Mouse (Mus musculus) lung, embryonic 15.5 days (tissue): ENCODE data around the gene Trak1. TPM values are rescaled to one million over a fixed set of nuclear protein-coding genes. Genes with fewer than 3 reads are reported as not detected.
A peak's percentile ranks its signal among the peaks of the same experiment; 100 is the strongest.

Source experiments
- ATAC-seq: fragments of 200-750 bp; cut with Nextera tagmentation; 2 replicates; pipeline ENCODE4 v1.8.0; 2017; ENCODE audit warnings: moderate number of reproducible peaks, borderline replicate concordance; ENCODE audit not compliant: low FRiP score, low TSS enrichment; ENCODE audit errors: extremely low read depth
- H3K27ac ChIP-seq: fragments of 300-500 bp; sonication (generic); 2 replicates; pipeline ENCODE4 v1.5.1; 2015; ENCODE audit warnings: moderate library complexity, mild to moderate bottlenecking, inconsistent platforms
- H3K27me3 ChIP-seq: fragments of 300-500 bp; sonication (generic); 2 replicates; pipeline ENCODE4 v1.6.1; 2015; ENCODE audit warnings: inconsistent platforms
- H3K36me3 ChIP-seq: fragments of 300-500 bp; sonication (generic); 2 replicates; pipeline ENCODE4 v1.6.1; 2015; ENCODE audit warnings: inconsistent platforms
- H3K4me1 ChIP-seq: fragments of 300-500 bp; sonication (generic); 2 replicates; pipeline ENCODE4 v1.6.1; 2015; ENCODE audit warnings: inconsistent platforms
- H3K4me2 ChIP-seq: fragments of 300-500 bp; sonication (generic); 2 replicates; pipeline ENCODE4 v1.6.1; 2015; ENCODE audit warnings: inconsistent platforms, mild to moderate bottlenecking, moderate library complexity
- H3K4me3 ChIP-seq: fragments of 300-500 bp; sonication (generic); 2 replicates; pipeline ENCODE4 v1.5.1; 2015; ENCODE audit warnings: mild to moderate bottlenecking, inconsistent platforms
- H3K9ac ChIP-seq: fragments of 300-500 bp; sonication (generic); 2 replicates; pipeline ENCODE4 v1.6.1; 2015; ENCODE audit warnings: inconsistent platforms
- H3K9me3 ChIP-seq: fragments of 300-500 bp; sonication (generic); 2 replicates; pipeline ENCODE4 v1.6.1; 2016; ENCODE audit warnings: inconsistent platforms
- WGBS: fragments of 180-500 bp; shearing (Covaris S2); methylation state at CpG from one replicate; pipeline ENCODE4 v1.1.7; 2015; 5-methylcytosine and 5-hydroxymethylcytosine counted together
- polyA plus RNA-seq: library from polyadenylated mRNA; unstranded; fragments of >200 nt; fragmentation: Nextera tagmentation; extraction: Ambion mirVana; gene quantifications from 2 replicates; pipeline ENCODE4 v1.2.1, GENCODE M21; 2015

The Trak1 gene
- polyA plus RNA-seq, 1 experiment from 2014 or later, result 25.3 TPM

GRCm38 (mm10) chr9:121277118-121278060 is 19.9 kb upstream of the Trak1 start, which contains the start of gene Ulk4:
Gene Ulk4 (minus strand): TSS chr9:121277197.
- H3K27ac ChIP-seq, result peak within 1 kb of the TSS; percentile 69
- H3K4me3 ChIP-seq, result peak within 1 kb of the TSS; percentile 61
- H3K36me3 ChIP-seq, result no peaks in the 10 kb centered on the region
- peak within 1 kb of the TSS; percentile 81 for H3K4me2 ChIP-seq
- H3K4me1 ChIP-seq, result peaks cover 15% of the 10 kb centered on the region; the same call in 1 of the 2 replicates
- no peaks in the 10 kb centered on the region for H3K27me3 ChIP-seq
- peak; percentile 96 for ATAC-seq
- peak within 1 kb of the TSS; percentile 51 for H3K9ac ChIP-seq
- WGBS, result under 1% methylated on average over 59 of the region's 59 CpGs
- H3K9me3 ChIP-seq, result no peaks in the 10 kb centered on the region

GRCm38 (mm10) chr9:121279216-121279615 is 18.1 kb upstream of the Trak1 start:
- H3K27me3 ChIP-seq, result no peaks in the 10 kb centered on the region
- H3K4me3 ChIP-seq, result no peak overlapping the region
- H3K4me1 ChIP-seq, result peaks cover 15% of the 10 kb centered on the region; the same call in 1 of the 2 replicates
- no peaks in the 10 kb centered on the region for H3K9me3 ChIP-seq
- H3K36me3 ChIP-seq, result no peaks in the 10 kb centered on the region
- no peak for ATAC-seq
- no peak overlapping the region for H3K9ac ChIP-seq
- WGBS, result 83% methylated on average over 5 of the region's 5 CpGs
- H3K4me2 ChIP-seq, result no peak overlapping the region
- no peak overlapping the region for H3K27ac ChIP-seq

- no peak overlapping the region for H3K4me2 ChIP-seq
- ATAC-seq, result no peak
- H3K9ac ChIP-seq, result no peak overlapping the region
- no peaks in the 10 kb centered on the region for H3K9me3 ChIP-seq
- H3K27ac ChIP-seq, result no peak overlapping the region
- H3K4me1 ChIP-seq, result peaks cover 9% of the 10 kb centered on the region
- H3K36me3 ChIP-seq, result no peaks in the 10 kb centered on the region
- H3K27me3 ChIP-seq, result no peaks in the 10 kb centered on the region
- H3K4me3 ChIP-seq, result no peak overlapping the region
- WGBS, result 78% methylated on average over 6 of the region's 6 CpGs
Measured at GRCm38 (mm10) chr9:121281891-121282290, 15.4 kb upstream of the Trak1 start.

GRCm38 (mm10) chr9:121283620-121284185 is 13.6 kb upstream of the Trak1 start:
- H3K4me1 ChIP-seq, result peaks cover 3% of the 10 kb centered on the region; the same call in 1 of the 2 replicates
- no peaks in the 10 kb centered on the region for H3K36me3 ChIP-seq
- 95% methylated on average over 6 of the region's 6 CpGs for whole genome bisulfite sequencing
- H3K4me2 ChIP-seq, result no peak overlapping the region
- no peaks in the 10 kb centered on the region for H3K27me3 ChIP-seq
- no peak for ATAC-seq
- H3K4me3 ChIP-seq, result no peak overlapping the region
- H3K9me3 ChIP-seq, result no peaks in the 10 kb centered on the region
- no peak overlapping the region for H3K27ac ChIP-seq
- H3K9ac ChIP-seq, result no peak overlapping the region

GRCm38 (mm10) chr9:121284422-121284821 is 12.9 kb upstream of the Trak1 start:
- H3K9me3 ChIP-seq, result no peaks in the 10 kb centered on the region
- H3K4me1 ChIP-seq, result peaks cover 3% of the 10 kb centered on the region; the same call in 1 of the 2 replicates
- no peak for ATAC-seq
- H3K4me3 ChIP-seq, result no peak overlapping the region
- no peak overlapping the region for H3K27ac ChIP-seq
- H3K27me3 ChIP-seq, result no peaks in the 10 kb centered on the region
- no peak overlapping the region for H3K9ac ChIP-seq
- no peak overlapping the region for H3K4me2 ChIP-seq
- 86% methylated on average over 3 of the region's 3 CpGs for WGBS
- H3K36me3 ChIP-seq, result no peaks in the 10 kb centered on the region

GRCm38 (mm10) chr9:121285341-121286324 is 11.7 kb upstream of the Trak1 start:
- H3K36me3 ChIP-seq, result no peaks in the 10 kb centered on the region
- H3K4me3 ChIP-seq, result peak overlapping the region; percentile 47
- peak overlapping the region; percentile 26 for H3K9ac ChIP-seq
- peak overlapping the region; percentile 27; the same call in 1 of the 2 replicates for H3K27ac ChIP-seq
- 17% methylated on average over 29 of the region's 29 CpGs for WGBS
- ATAC-seq, result peak; percentile 91
- H3K4me1 ChIP-seq, result peaks cover 3% of the 10 kb centered on the region; the same call in 1 of the 2 replicates
- H3K4me2 ChIP-seq, result peak overlapping the region; percentile 55
- H3K27me3 ChIP-seq, result no peaks in the 10 kb centered on the region
- no peaks in the 10 kb centered on the region for H3K9me3 ChIP-seq

- H3K9me3 ChIP-seq, result no peaks in the 10 kb centered on the region
- no peaks in the 10 kb centered on the region for H3K36me3 ChIP-seq
- peak; percentile 20; the same call in 1 of the 2 replicates for ATAC-seq
- H3K27me3 ChIP-seq, result no peaks in the 10 kb centered on the region
- peak overlapping the region; percentile 26; the same call in 1 of the 2 replicates for H3K9ac ChIP-seq
- peak overlapping the region; percentile 55 for H3K4me2 ChIP-seq
- no peak overlapping the region for H3K27ac ChIP-seq
- WGBS, result 80% methylated on average over 3 of the region's 3 CpGs
- H3K4me3 ChIP-seq, result peak overlapping the region; percentile 47
- peaks cover 3% of the 10 kb centered on the region; the same call in 1 of the 2 replicates for H3K4me1 ChIP-seq
Measured at GRCm38 (mm10) chr9:121286325-121286901, 10.9 kb upstream of the Trak1 start.

GRCm38 (mm10) chr9:121291275-121291674 is 6.0 kb upstream of the Trak1 start:
- H3K4me3 ChIP-seq, result no peak overlapping the region
- ATAC-seq, result no peak
- H3K4me1 ChIP-seq, result no peaks in the 10 kb centered on the region
- no peaks in the 10 kb centered on the region for H3K36me3 ChIP-seq
- 80% methylated on average over 2 of the region's 2 CpGs for WGBS
- H3K4me2 ChIP-seq, result no peak overlapping the region
- H3K9ac ChIP-seq, result no peak overlapping the region
- no peaks in the 10 kb centered on the region for H3K27me3 ChIP-seq
- no peaks in the 10 kb centered on the region for H3K9me3 ChIP-seq
- no peak overlapping the region for H3K27ac ChIP-seq

GRCm38 (mm10) chr9:121293187-121293586 is 4.1 kb upstream of the Trak1 start:
- H3K9me3 ChIP-seq, result no peaks in the 10 kb centered on the region
- H3K4me3 ChIP-seq, result no peak overlapping the region
- H3K27me3 ChIP-seq, result 0 out of 2 replicates have a peak, but pooled peaks cover 4% of the 10 kb centered on the region
- 69% methylated on average over 7 of the region's 7 CpGs for WGBS
- H3K27ac ChIP-seq, result no peak overlapping the region
- H3K4me1 ChIP-seq, result peaks cover 6% of the 10 kb centered on the region
- no peak for ATAC-seq
- H3K9ac ChIP-seq, result no peak overlapping the region
- no peaks in the 10 kb centered on the region for H3K36me3 ChIP-seq
- no peak overlapping the region for H3K4me2 ChIP-seq

- Histone ChIP-seq H3K27ac (no peak overlapping the region), H3K9me3 (no peaks in the 10 kb centered on the region), H3K4me3 (no peak overlapping the region), H3K36me3 (no peaks in the 10 kb centered on the region), H3K4me2 (no peak overlapping the region), H3K9ac (no peak overlapping the region), H3K27me3 (0 out of 2 replicates have a peak, but pooled peaks cover 4% of the 10 kb centered on the region), H3K4me1 (peaks cover 26% of the 10 kb centered on the region)
- ATAC-seq, result no peak
- WGBS, result 67% methylated on average over 7 of the region's 7 CpGs
Measured at GRCm38 (mm10) chr9:121295221-121295620, 2.1 kb upstream of the Trak1 start.

GRCm38 (mm10) chr9:121298065-121298398 is 730 bp downstream of the Trak1 start:
- peak overlapping the region; percentile 86 for H3K9ac ChIP-seq
- H3K4me1 ChIP-seq, result peaks cover 37% of the 10 kb centered on the region
- H3K27me3 ChIP-seq, result 0 out of 2 replicates have a peak, but pooled peaks cover 4% of the 10 kb centered on the region
- H3K4me2 ChIP-seq, result peak overlapping the region; percentile 96
- peak overlapping the region; percentile 72 for H3K4me3 ChIP-seq
- no peaks in the 10 kb centered on the region for H3K9me3 ChIP-seq
- ATAC-seq, result no peak
- peak overlapping the region; percentile 62 for H3K27ac ChIP-seq
- whole genome bisulfite sequencing, result 2% methylated on average over 7 of the region's 7 CpGs
- H3K36me3 ChIP-seq, result no peaks in the 10 kb centered on the region
